Mouse (Mus musculus) telencephalon, adult 2 months (tissue): ENCODE results near the gene Hist3h2ba.

ENCODE experiments used
- DNase-seq: peaks from one replicate; pipeline ENCODE4 v3.0.0-alpha.2; 2011; ENCODE audit warnings: low read depth, low spot score

Gene Hist3h2ba

DNA sequence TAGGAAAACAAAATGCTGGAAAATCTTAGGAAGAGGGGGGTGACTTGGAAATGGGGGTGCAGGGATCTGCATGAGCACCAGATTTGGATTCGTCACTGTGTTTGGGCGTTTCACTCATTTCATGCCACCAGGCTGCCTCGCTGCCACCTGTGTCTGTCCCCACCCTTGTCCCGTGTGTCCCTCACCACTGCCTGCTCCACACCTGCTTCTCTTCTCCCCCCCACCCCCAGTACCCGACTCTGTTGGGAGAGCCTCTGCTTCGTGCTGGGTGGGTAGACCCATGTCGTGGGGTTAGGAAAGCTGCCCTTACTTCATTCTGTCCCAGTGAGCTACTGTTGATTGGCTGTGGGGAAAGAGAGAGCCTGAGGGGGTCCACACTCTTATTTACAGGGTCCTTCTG lies 35.9 kb downstream of the Hist3h2ba start:
- DNase-seq: no peak

DNA sequence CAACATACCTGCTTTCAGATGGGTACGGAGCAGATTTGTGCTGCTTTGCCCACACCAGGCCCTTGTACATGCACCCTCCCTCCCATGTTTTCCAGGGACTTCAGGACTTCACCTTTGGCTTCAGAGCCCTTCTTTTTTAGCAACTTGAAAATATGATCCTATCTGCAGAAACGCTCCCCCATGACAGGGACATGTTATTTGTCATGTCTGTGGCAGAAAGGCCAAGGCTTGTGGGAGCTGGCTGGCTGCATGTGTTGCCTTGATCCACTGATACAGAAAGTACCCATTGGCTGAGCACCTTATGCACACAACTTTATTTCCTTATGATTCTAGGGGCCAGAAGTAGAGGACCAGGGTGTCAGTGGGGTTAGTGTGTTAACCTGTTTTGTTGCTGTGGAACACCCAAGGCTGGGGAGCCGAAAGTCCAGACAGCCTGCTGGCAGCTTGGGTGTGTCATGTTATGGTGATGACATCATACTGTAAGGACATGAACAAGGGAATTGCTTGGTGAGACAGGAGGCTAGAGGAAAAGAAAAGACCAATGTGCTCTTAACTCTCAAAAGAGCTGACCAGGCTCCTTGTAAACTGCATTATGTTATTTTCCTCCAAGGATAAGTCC lies 36.7 kb downstream of the Hist3h2ba start:
- no peak for DNase-seq

DNA sequence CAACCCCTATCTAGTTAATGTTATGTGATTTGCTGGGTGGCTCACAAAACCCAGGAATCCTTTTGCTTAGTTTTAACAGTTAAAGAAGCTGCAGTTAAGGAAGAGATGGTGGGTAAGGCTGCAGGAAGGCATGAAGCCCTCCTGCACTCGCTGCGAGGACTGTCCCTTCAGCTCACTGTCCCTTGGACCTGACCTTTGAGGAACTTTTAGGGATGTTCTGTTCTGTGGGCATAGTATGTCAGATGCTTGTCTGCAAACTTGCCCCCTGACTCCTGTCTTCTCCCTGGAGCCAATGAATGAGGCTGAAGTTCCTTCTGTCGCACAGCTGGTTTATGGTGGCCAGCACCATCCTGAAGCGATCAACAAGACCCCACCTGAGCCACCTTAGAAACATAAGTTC lies 40.4 kb downstream of the Hist3h2ba start:
- DNase-seq: no peak

DNA sequence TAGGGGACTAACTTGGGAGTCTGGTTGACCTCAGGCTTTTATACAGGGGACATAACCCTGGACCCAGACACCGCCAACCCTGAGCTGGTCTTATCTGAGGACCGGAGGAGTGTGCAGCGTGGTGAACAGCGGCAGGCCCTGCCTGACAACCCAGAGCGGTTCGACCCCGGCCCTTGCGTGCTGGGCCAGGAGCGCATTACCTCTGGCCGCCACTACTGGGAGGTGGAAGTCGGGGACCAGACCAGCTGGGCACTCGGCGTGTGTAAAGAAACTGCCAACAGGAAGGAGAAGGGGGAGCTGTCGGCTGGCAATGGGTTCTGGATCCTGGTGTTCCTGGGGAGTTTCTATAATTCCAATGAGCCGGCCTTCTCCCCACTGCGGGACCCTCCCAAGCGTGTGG lies 41.4 kb downstream of the Hist3h2ba start:
- no peak for DNase-seq

DNA sequence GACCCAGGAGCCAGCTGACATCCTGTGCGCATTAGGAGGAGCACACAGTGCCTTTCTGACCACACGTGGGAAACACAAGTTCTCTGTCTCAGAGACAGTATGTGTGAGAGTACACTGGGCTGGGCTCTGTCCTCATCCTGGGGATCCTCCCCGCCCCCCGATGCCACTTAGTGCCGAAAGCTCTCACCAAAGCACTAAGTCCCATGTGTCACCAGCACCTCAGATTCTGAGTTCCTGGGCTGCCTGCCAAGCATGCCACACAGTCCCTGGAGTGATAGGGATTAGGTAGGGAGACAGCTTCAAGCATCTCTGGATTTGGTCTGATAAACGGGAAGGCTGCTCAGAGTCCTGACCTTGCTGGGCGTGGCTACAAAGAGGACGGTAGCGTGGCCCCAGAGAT lies 42.1 kb downstream of the Hist3h2ba start:
- no peak for DNase-seq

DNA sequence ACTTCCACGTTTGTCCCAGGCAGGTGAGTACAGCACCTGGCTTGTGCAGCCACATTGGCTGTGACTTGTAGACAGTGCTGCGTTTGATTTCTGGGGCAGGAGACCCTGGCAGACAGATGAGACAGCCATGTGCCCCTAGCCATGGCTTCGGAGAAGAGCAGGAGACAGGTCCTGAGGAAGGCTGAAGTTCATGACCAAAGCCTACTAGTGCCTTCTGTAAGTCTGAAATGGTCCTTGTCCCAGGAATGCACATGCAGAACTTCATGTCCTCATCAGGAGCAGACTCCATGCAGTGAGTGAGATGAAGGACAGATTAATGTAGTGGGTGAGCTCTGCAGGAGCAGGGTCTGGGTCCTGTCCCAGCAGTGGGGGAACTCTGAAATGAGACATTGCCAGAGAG lies 43.2 kb downstream of the Hist3h2ba start:
- no peak for DNase-seq

DNA sequence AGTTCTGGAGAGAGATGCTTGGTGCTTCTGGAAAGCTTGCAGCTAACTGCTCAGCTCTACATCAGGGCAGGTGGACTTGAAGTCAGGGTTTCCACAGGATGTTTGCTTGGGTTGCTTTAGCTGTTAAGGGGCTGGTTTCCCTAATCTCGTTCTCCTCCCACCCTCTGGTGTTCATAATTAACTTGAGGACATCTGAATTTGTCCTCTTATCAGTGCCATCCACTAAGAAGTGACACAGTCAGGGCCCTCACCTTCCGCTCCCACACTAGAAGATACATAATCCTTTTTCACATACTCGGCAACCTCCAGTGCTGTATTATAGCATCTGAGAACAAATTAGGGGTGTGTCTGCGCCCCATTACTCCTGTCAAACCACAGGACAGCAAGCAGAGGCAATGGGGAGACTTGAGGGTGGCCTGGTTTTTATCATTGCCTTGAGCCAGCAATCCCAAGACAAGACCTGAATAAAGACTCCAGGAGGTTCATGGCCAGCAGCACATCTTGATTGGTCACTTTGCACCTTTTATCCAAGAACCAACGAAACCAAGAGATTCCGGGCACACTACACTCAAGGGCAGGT lies 44.5 kb downstream of the Hist3h2ba start:
- DNase-seq: no peak

DNA sequence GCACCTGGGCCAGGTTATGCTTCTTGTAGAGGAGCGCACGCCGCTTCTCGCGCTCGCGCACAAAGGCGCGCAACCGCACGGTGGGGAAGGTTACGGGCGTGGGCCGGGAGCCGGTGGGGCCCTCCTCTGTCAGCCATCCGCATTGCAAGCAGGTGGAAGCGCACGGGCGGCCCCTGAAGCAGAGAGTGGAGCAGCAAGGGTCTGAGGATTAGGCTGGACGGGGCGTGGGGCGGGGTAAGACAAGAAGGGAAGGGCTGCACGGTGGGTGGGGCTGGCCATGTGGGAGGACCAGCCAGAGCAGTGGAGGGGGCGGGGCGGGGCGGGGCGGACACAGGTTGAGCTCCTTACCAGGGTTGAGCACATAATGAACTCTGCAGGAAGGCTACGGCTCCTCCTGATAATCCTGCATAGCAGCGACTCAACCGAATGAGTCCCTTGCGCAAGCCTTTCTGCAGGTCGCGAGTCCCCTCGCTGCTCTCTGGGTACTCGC lies 45.7 kb downstream of the Hist3h2ba start:
- no peak for DNase-seq

DNA sequence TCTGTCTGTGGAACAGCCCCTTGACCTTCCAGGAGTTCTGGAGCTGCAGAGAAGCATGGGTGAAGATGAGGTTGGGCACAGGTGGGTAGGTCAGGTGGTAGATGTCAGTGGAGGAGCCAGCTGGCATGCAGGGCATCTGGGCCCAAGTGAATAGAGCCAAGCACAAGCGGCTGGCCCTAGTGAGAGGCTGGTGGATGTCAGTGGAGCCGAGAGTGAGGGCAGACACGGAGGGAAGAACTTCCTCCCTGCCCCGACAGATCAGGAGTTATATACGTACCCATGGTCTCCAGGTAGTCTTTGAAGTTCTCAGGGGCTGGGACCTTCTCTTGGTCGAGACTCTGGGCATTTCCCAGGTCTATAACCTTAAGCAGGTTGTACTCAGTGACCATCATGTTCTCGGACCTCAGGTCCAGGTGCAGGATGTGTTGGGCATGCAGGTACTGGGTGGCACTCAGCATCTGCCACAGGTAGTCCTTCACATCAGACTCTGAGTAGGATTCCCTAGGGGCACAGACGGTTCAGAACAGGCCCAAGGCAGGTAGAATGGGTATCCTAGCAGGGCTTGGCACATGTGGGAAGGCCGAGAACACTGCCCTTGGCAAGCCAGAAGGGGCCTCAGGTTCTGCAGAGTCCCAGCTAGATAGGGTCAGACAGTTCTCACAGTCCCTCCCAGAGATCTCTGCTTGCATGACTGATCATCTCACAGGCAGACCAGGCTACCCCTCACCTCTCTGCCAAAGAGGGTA lies 46.5 kb downstream of the Hist3h2ba start:
- no peak for DNase-seq

DNA sequence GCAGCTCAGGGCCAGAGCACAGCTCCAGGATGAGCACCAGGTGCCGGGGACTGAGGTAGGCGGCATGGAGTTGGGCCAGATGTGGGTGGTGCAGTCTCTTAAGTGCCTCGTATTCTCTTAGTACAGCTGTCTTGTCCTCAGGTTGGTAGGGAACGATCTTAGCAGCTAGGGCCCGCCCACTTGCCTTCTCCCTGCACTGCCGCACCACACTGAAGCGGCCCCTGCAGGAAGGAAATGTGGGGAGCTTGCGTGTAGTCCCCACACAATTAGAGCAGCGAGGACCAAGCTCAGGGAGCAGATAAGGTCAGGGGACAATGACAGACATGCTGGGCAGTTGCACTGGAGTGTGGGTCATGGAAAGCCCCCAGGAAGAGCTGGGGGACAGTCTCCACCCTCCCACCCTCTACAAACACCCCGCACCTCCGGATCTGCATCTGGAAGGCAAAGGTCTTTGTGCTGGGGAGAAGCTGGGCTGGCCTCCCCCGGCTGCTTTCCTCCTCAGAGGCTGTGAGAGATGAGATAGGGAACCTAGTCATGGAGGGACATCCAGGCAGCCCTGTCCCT lies 47.2 kb downstream of the Hist3h2ba start:
- DNase-seq: no peak

DNA sequence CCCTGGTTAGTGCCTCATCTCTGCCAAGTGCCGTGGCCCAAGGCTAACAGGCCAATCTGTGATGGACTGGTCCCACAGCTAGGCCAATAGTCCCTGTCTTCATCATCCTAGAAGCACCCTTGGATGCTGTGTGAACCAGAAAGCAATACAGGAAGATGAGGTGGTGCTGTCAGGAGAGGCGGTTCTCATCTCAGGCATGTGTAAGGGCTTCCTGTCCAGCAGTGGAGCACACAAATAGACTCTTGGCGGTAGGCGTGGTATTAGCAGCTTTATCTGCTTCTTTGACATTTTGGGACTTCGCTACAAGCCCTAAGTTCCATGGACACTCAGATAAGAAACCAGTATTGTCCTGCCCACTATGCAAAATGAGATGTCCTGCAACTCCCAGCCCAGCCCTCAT lies 48.8 kb downstream of the Hist3h2ba start:
- no peak for DNase-seq
